Mouse (Mus musculus) adrenal gland, adult 2 months (tissue): ENCODE results near the gene Zfp426. TPM values are rescaled to one million over a fixed set of nuclear protein-coding genes. Genes with fewer than 3 reads are reported as not detected.
A peak's percentile ranks its signal among the peaks of the same experiment; 100 is the strongest.

Experiments used
- DNase-seq: peaks from one replicate; pipeline ENCODE4 v3.0.0; 2021
- polyA plus RNA-seq: library from polyadenylated mRNA; depleted of rRNA; stranded (reverse); fragments of >200 nt; gene quantifications from 2 replicates; pipeline ENCODE4 v1.2.3, GENCODE M21; 2012; rRNA removed
- total RNA-seq, 2 experiments: library from RNA; stranded (reverse); gene quantifications; 2 replicates each; pipeline ENCODE4 v1.2.3; 2021

The Zfp426 gene
- total and polyA plus RNA-seq, 3 experiments = 2.1 to 25.0 (median 22.2) TPM

- peak; percentile 84 for DNase-seq
These were observed 32.9 kb downstream of the Zfp426 start, which contains the start of gene Zfp26 for GRCm38 (mm10) chr9:20459377-20460317. TSS of gene Zfp26 (minus strand) at chr9:20460162.

GRCm38 (mm10) chr9:20453647-20454046 is 38.9 kb downstream of the Zfp426 start:
- no peak for DNase-seq

GRCm38 (mm10) chr9:20451493-20451892 is 41.1 kb downstream of the Zfp426 start:
- DNase-seq = no peak

- DNase-seq = no peak
These were observed 49.3 kb downstream of the Zfp426 start for GRCm38 (mm10) chr9:20443183-20443783.

GRCm38 (mm10) chr9:20430004-20430403 is 62.5 kb downstream of the Zfp426 start:
- DNase-seq = no peak

Other genes starting within 250 kb of the Zfp426 start
- not detected for gene Olfr39, start 210.4 kb downstream of the Zfp426 start, total RNA-seq
- not detected in 2 replicates for gene Olfr39, start 210.4 kb downstream of the Zfp426 start, polyA plus RNA-seq
- gene Olfr873, start 194.2 kb downstream of the Zfp426 start, total RNA-seq = not detected
- gene Olfr873, start 194.2 kb downstream of the Zfp426 start, polyA plus RNA-seq = not detected in 2 replicates
- not detected for gene Olfr18, start 156.7 kb downstream of the Zfp426 start, total RNA-seq
- not detected in 2 replicates for gene Olfr18, start 156.7 kb downstream of the Zfp426 start, polyA plus RNA-seq
- 1 to 10 TPM; 3.9 to 9.4 TPM for gene Zfp560, start 107.6 kb downstream of the Zfp426 start, total RNA-seq
- 0.92 and 1.6 TPM in 2 replicates for gene Zfp560, start 107.6 kb downstream of the Zfp426 start, polyA plus RNA-seq
- 10 to 100 TPM; 15.5 to 18.1 TPM for gene Zfp26, start 32.6 kb downstream of the Zfp426 start, total RNA-seq
- 0.49 and 0.58 TPM in 2 replicates for gene Zfp26, start 32.6 kb downstream of the Zfp426 start, polyA plus RNA-seq
- 10 to 100 TPM; 36.4 to 39.4 TPM for gene Zfp266, start 28.7 kb upstream of the Zfp426 start, total RNA-seq
- gene Zfp266, start 28.7 kb upstream of the Zfp426 start, polyA plus RNA-seq = 1.1 and 1.3 TPM in 2 replicates
- gene Zfp846, start 88.5 kb upstream of the Zfp426 start, total RNA-seq = 1 to 10 TPM; 6.9 to 7.7 TPM
- gene Zfp846, start 88.5 kb upstream of the Zfp426 start, polyA plus RNA-seq = 1.1 and 1.6 TPM in 2 replicates
- 100 to 1,000 TPM; 384 to 522 TPM for gene Ubl5, start 150.1 kb upstream of the Zfp426 start, total RNA-seq
- gene Ubl5, start 150.1 kb upstream of the Zfp426 start, polyA plus RNA-seq = 133 and 135 TPM in 2 replicates
- gene Fbxl12, start 152.0 kb upstream of the Zfp426 start, total RNA-seq = 10 to 100 TPM; 13.0 to 16.7 TPM
- 47.1 and 59.1 TPM in 2 replicates for gene Fbxl12, start 152.0 kb upstream of the Zfp426 start, polyA plus RNA-seq
- 10 to 100 TPM; 20.8 to 26.9 TPM for gene Pin1, start 159.3 kb upstream of the Zfp426 start, total RNA-seq
- 20.4 and 24.2 TPM in 2 replicates for gene Pin1, start 159.3 kb upstream of the Zfp426 start, polyA plus RNA-seq